Mouse (Mus musculus) forebrain, embryonic 11.5 days (tissue): ENCODE results near the gene Comp. TPM values are rescaled to one million over a fixed set of nuclear protein-coding genes. Genes with fewer than 3 reads are reported as not detected.

Experiments
- ATAC-seq: fragments of 200-750 bp; cut with Nextera tagmentation; replicated peaks from 2 replicates; pipeline ENCODE4 v1.8.0; 2017; ENCODE audit warnings: moderate TSS enrichment; ENCODE audit not compliant: low FRiP score
- DNase-seq: peaks from one replicate; pipeline ENCODE4 v3.0.0-alpha.2; 2017; ENCODE audit warnings: low spot score
- H3K27ac ChIP-seq: fragments of 300-500 bp; sonication (generic); 2 replicates; pipeline ENCODE4 v1.5.1; 2014; ENCODE audit warnings: low read depth, low read length
- H3K27me3 ChIP-seq: fragments of 300-500 bp; sonication (generic); 2 replicates; pipeline ENCODE4 v1.6.1; 2014; ENCODE audit warnings: mild to moderate bottlenecking, low read length, mixed read lengths; ENCODE audit not compliant: control insufficient read depth, insufficient read depth
- H3K36me3 ChIP-seq: fragments of 300-500 bp; sonication (generic); 2 replicates; pipeline ENCODE4 v1.6.1; 2014; ENCODE audit warnings: mild to moderate bottlenecking, low read length, moderate library complexity, mixed read lengths; ENCODE audit not compliant: control insufficient read depth, insufficient read depth
- H3K4me1 ChIP-seq: fragments of 300-500 bp; sonication (generic); replicated peaks from 2 replicates; pipeline ENCODE4 v1.6.1; 2014; ENCODE audit warnings: low read length, mixed read lengths; ENCODE audit not compliant: control insufficient read depth, insufficient read depth
- H3K4me2 ChIP-seq: fragments of 300-500 bp; sonication (generic); 2 replicates; pipeline ENCODE4 v1.6.1; 2014; ENCODE audit warnings: low read depth, mild to moderate bottlenecking, low read length, moderate library complexity, mixed read lengths; ENCODE audit not compliant: severe bottlenecking
- H3K4me3 ChIP-seq: fragments of 300-500 bp; sonication (generic); 2 replicates; pipeline ENCODE4 v1.5.1; 2014; ENCODE audit warnings: low read depth, low read length
- H3K9ac ChIP-seq: fragments of 300-500 bp; sonication (generic); 2 replicates; pipeline ENCODE4 v1.6.1; 2014; ENCODE audit warnings: low read length
- H3K9me3 ChIP-seq: fragments of 300-500 bp; sonication (generic); 2 replicates; pipeline ENCODE4 v1.6.1; 2016; ENCODE audit warnings: low read length, mixed read lengths; ENCODE audit not compliant: control insufficient read depth
- WGBS: fragments of 180-500 bp; shearing (Covaris S2); extraction: QIAGEN DNeasy Blood & Tissue Kit; methylation state at CpG from one replicate; pipeline ENCODE4 v1.1.7; 2014; 5-methylcytosine and 5-hydroxymethylcytosine counted together
- polyA plus RNA-seq: library from polyadenylated mRNA; unstranded; fragments of >200 nt; fragmentation: Nextera tagmentation; extraction: Ambion mirVana; gene quantifications from 2 replicates; pipeline ENCODE4 v1.2.1, GENCODE M21; 2014

Comp gene
- polyA plus RNA-seq: 0.56 TPM in 1 of 2 replicates, not detected in the other

- no peaks in the 10 kb centered on the region for H3K9me3 ChIP-seq
- H3K9ac ChIP-seq: no peak within 1 kb of the TSS
- DNase-seq: peak; percentile 54
- no peaks in the 10 kb centered on the region for H3K36me3 ChIP-seq
- peak; percentile 11; the same call in 1 of the 2 replicates for ATAC-seq
- peaks cover 13% of the 10 kb centered on the region for H3K4me1 ChIP-seq
- H3K27ac ChIP-seq: no peak within 1 kb of the TSS
- peaks cover 68% of the 10 kb centered on the region for H3K27me3 ChIP-seq
- H3K4me3 ChIP-seq: peak within 1 kb of the TSS; percentile 25
- WGBS: 3% methylated on average over 47 of the region's 47 CpGs
- peak within 1 kb of the TSS; percentile 48 for H3K4me2 ChIP-seq
These were observed at the start of gene Comp for GRCm38 (mm10) chr8:70373397-70374317. Gene Comp, plus strand, starts transcription at chr8:70373558.

DNA sequence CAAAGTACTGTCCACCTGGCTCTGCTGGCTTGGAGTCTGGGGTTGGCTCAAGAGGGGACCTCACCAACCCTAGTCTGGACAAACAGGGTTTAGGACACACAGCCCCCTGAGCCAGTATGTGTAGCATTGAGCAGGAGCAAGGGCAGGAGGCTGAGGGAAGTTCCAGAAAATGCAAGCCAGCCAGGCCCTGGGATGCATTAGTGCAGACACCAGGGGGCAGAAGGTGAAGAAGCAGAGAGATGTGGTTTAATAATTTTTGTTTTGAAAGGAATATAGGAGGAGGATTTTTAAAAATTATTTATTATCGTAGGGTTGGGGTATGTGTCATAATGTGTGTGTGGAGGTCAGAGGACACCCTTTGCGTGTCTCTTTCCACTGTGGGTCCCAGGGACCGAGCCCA is 49.6 kb upstream of the Comp start:
- Histone ChIP-seq H3K27ac (no peak overlapping the region), H3K9ac (no peak overlapping the region), H3K4me2 (no peak overlapping the region), H3K36me3 (peaks cover 4% of the 10 kb centered on the region; the same call in 1 of the 2 replicates), H3K27me3 (no peaks in the 10 kb centered on the region), H3K4me3 (no peak overlapping the region), H3K4me1 (no peaks in the 10 kb centered on the region), H3K9me3 (no peaks in the 10 kb centered on the region)
- ATAC-seq: no peak
- 97% methylated on average over 3 of the region's 3 CpGs for WGBS
- no peak for DNase-seq

DNA sequence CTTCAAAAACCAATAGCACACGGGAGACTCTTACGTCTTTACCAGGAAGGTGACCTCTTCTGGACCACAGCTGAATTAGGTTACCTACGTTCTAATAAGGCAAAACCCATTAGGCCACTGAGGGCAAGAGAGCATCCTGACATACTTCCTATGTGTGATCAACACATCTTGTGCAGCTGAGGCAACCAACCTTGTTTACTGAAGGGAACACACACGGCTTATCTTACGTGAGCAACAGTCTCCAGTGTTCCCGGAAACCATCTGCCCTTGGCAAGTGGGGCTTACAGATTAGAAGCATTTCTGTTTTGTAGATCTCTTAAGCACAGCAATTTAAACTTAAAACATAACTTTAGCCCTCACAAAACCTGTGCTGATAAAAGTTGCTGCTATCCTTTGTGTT is 45.8 kb upstream of the Comp start:
- ATAC-seq (no peak), DNase-seq (no peak)
- Histone ChIP-seq H3K4me3 (no peak overlapping the region), H3K9me3 (no peaks in the 10 kb centered on the region), H3K9ac (no peak overlapping the region), H3K27me3 (peaks cover 3% of the 10 kb centered on the region; the same call in 1 of the 2 replicates), H3K4me1 (peaks cover 23% of the 10 kb centered on the region), H3K36me3 (peaks cover 7% of the 10 kb centered on the region), H3K4me2 (no peak overlapping the region), H3K27ac (no peak overlapping the region)
- WGBS: 92% methylated on average over 6 of the region's 6 CpGs

GRCm38 (mm10) chr8:70329124-70329834 is 44.1 kb upstream of the Comp start, which contains the start of gene Gdf1:
Gene Gdf1, plus strand, starts transcription at chr8:70329817.
- WGBS: 24% methylated on average over 14 of the region's 14 CpGs
- Histone ChIP-seq H3K27ac (no peak within 1 kb of the TSS), H3K9me3 (no peaks in the 10 kb centered on the region), H3K4me3 (no peak within 1 kb of the TSS), H3K4me1 (peaks cover 23% of the 10 kb centered on the region), H3K36me3 (peaks cover 19% of the 10 kb centered on the region), H3K27me3 (peaks cover 3% of the 10 kb centered on the region; the same call in 1 of the 2 replicates), H3K4me2 (peak within 1 kb of the TSS; percentile 26), H3K9ac (peak within 1 kb of the TSS; percentile 45)
- ATAC-seq (0 out of 2 replicates have a peak, but pooled peaks have one; percentile 5), DNase-seq (no peak)

GRCm38 (mm10) chr8:70329835-70330740 is 43.3 kb upstream of the Comp start:
- Histone ChIP-seq H3K4me2 (peak overlapping the region; percentile 26), H3K27ac (no peak overlapping the region), H3K36me3 (peaks cover 26% of the 10 kb centered on the region), H3K27me3 (peaks cover 3% of the 10 kb centered on the region; the same call in 1 of the 2 replicates), H3K9me3 (no peaks in the 10 kb centered on the region), H3K9ac (peak overlapping the region; percentile 45), H3K4me1 (peaks cover 23% of the 10 kb centered on the region), H3K4me3 (no peak overlapping the region)
- WGBS: 5% methylated on average over 45 of the region's 45 CpGs
- ATAC-seq (peak; percentile 31; the same call in 1 of the 2 replicates), DNase-seq (peak; percentile 72)

- peak overlapping the region; percentile 26; the same call in 1 of the 2 replicates for H3K4me2 ChIP-seq
- DNase-seq (peak; percentile 85), ATAC-seq (peak; percentile 78)
- no peak overlapping the region for H3K27ac ChIP-seq
- H3K9me3 ChIP-seq: no peaks in the 10 kb centered on the region
- peaks cover 3% of the 10 kb centered on the region; the same call in 1 of the 2 replicates for H3K27me3 ChIP-seq
- H3K4me1 ChIP-seq: peaks cover 23% of the 10 kb centered on the region
- WGBS: 25% methylated on average over 53 of the region's 53 CpGs
- H3K36me3 ChIP-seq: peaks cover 31% of the 10 kb centered on the region
- H3K4me3 ChIP-seq: no peak overlapping the region
- H3K9ac ChIP-seq: peak overlapping the region; percentile 45
These were observed 42.5 kb upstream of the Comp start for GRCm38 (mm10) chr8:70330741-70331364.

DNA sequence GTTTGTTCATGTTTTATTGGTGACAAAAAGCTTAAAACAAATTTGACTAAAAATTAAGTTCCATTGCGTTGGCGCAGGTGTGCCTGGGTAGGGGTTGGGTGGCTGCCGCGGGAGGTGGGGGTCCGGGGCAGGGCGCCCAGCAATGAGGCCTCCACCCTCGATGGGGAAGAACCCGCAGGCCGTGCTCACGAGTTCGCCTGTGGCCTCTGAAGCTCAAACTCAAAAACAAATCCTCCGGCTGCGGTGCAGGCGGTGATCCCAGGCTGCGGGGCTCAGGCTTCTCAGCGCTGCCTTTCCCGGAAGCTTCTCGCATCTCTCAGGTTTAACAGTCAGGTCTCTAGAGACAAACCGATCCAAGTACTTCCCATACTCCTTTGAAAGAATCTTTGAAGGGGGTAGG is 41.8 kb upstream of the Comp start:
- peaks cover 33% of the 10 kb centered on the region for H3K36me3 ChIP-seq
- no peak overlapping the region for H3K4me3 ChIP-seq
- WGBS: 67% methylated on average over 19 of the region's 19 CpGs
- no peak overlapping the region for H3K27ac ChIP-seq
- H3K4me2 ChIP-seq: no peak overlapping the region
- no peak overlapping the region for H3K9ac ChIP-seq
- DNase-seq: peak; percentile 65
- H3K4me1 ChIP-seq: peaks cover 23% of the 10 kb centered on the region
- H3K27me3 ChIP-seq: peaks cover 3% of the 10 kb centered on the region; the same call in 1 of the 2 replicates
- no peaks in the 10 kb centered on the region for H3K9me3 ChIP-seq
- no peak for ATAC-seq
